Mouse (Mus musculus) midbrain, embryonic 11.5 days (tissue): ENCODE results near the gene Nav2. TPM values are rescaled to one million over a fixed set of nuclear protein-coding genes. Genes with fewer than 3 reads are reported as not detected.
A peak's percentile ranks its signal among the peaks of the same experiment; 100 is the strongest.

Experiments
- ATAC-seq: fragments of 200-750 bp; cut with Nextera tagmentation; 2 replicates; pipeline ENCODE4 v1.8.0; 2017; ENCODE audit warnings: moderate TSS enrichment, moderate library complexity; ENCODE audit not compliant: low FRiP score
- DNase-seq: peaks from one replicate; pipeline ENCODE4 v3.0.0; 2015; ENCODE audit warnings: low spot score; ENCODE audit errors: missing footprints
- H3K27ac ChIP-seq: fragments of 300-500 bp; sonication (generic); 2 replicates; pipeline ENCODE4 v1.5.1; 2014; ENCODE audit warnings: low read depth, low read length
- H3K27me3 ChIP-seq: fragments of 300-500 bp; sonication (generic); 2 replicates; pipeline ENCODE4 v1.6.1; 2014; ENCODE audit warnings: mild to moderate bottlenecking, low read length, moderate library complexity, mixed read lengths; ENCODE audit not compliant: control insufficient read depth, insufficient read depth
- H3K36me3 ChIP-seq: fragments of 300-500 bp; sonication (generic); 2 replicates; pipeline ENCODE4 v1.6.1; 2014; ENCODE audit warnings: mild to moderate bottlenecking, low read length, moderate library complexity, mixed read lengths; ENCODE audit not compliant: control insufficient read depth, insufficient read depth
- H3K4me1 ChIP-seq: fragments of 300-500 bp; sonication (generic); 2 replicates; pipeline ENCODE4 v1.6.1; 2014; ENCODE audit warnings: low read length; ENCODE audit not compliant: control insufficient read depth, insufficient read depth
- H3K4me2 ChIP-seq: fragments of 300-500 bp; sonication (generic); 2 replicates; pipeline ENCODE4 v1.6.1; 2014; ENCODE audit warnings: mild to moderate bottlenecking, moderate library complexity
- H3K4me3 ChIP-seq: fragments of 300-500 bp; sonication (generic); 2 replicates; pipeline ENCODE4 v1.5.1; 2014; ENCODE audit warnings: low read depth, low read length
- H3K9ac ChIP-seq: fragments of 300-500 bp; sonication (generic); 2 replicates; pipeline ENCODE4 v1.6.1; 2014; ENCODE audit warnings: low read length
- H3K9me3 ChIP-seq: fragments of 300-500 bp; sonication (generic); 2 replicates; pipeline ENCODE4 v1.6.1; 2016; ENCODE audit warnings: low read length; ENCODE audit not compliant: control insufficient read depth
- WGBS: fragments of 180-500 bp; shearing (Covaris S2); extraction: QIAGEN DNeasy Blood & Tissue Kit; methylation state at CpG from one replicate; pipeline ENCODE4 v1.1.7; 2014; 5-methylcytosine and 5-hydroxymethylcytosine counted together
- polyA plus RNA-seq: library from polyadenylated mRNA; unstranded; fragments of >200 nt; fragmentation: Nextera tagmentation; extraction: Ambion mirVana; gene quantifications from 2 replicates; pipeline ENCODE4 v1.2.1, GENCODE M21; 2014

Gene Nav2
- polyA plus RNA-seq, 1 experiment from 2014 or later: 15.9 TPM

GRCm38 (mm10) chr7:49415716-49416115 lies 507.2 kb downstream of the Nav2 start:
- no peaks in the 10 kb centered on the region for H3K27me3 ChIP-seq
- H3K27ac ChIP-seq: no peak overlapping the region
- no peak overlapping the region for H3K9ac ChIP-seq
- no peaks in the 10 kb centered on the region for H3K9me3 ChIP-seq
- no peaks in the 10 kb centered on the region for H3K36me3 ChIP-seq
- DNase-seq: no peak
- ATAC-seq: no peak
- H3K4me1 ChIP-seq: no peaks in the 10 kb centered on the region
- no peak overlapping the region for H3K4me2 ChIP-seq
- WGBS: 94% methylated on average over 12 of the region's 12 CpGs
- H3K4me3 ChIP-seq: no peak overlapping the region

DNA sequence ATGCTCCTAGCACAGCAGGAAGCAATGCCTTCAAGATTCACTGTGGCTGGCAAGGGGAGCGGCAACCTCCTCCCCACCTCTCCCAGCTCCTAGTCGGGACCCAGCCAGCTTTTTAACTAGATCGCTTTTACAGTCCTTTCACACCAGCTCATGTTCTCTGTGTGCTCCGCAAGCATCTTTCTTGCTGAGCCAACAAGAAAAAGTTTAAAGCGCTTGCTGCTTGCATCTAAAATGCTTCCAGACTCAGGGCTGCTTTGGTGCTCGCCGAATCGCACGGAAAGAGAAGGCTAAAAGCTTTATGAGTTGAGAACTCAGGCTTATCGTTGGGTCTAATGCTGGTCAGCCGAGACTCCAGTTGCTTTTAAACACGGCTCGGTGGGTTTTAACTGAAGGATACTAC lies 510.3 kb downstream of the Nav2 start:
- Histone ChIP-seq H3K9me3 (no peaks in the 10 kb centered on the region), H3K9ac (no peak overlapping the region), H3K27ac (no peak overlapping the region), H3K4me3 (no peak overlapping the region), H3K36me3 (no peaks in the 10 kb centered on the region), H3K4me2 (no peak overlapping the region), H3K27me3 (no peaks in the 10 kb centered on the region), H3K4me1 (no peaks in the 10 kb centered on the region)
- no peak for ATAC-seq
- 89% methylated on average over 13 of the region's 13 CpGs for WGBS
- DNase-seq: no peak

DNA sequence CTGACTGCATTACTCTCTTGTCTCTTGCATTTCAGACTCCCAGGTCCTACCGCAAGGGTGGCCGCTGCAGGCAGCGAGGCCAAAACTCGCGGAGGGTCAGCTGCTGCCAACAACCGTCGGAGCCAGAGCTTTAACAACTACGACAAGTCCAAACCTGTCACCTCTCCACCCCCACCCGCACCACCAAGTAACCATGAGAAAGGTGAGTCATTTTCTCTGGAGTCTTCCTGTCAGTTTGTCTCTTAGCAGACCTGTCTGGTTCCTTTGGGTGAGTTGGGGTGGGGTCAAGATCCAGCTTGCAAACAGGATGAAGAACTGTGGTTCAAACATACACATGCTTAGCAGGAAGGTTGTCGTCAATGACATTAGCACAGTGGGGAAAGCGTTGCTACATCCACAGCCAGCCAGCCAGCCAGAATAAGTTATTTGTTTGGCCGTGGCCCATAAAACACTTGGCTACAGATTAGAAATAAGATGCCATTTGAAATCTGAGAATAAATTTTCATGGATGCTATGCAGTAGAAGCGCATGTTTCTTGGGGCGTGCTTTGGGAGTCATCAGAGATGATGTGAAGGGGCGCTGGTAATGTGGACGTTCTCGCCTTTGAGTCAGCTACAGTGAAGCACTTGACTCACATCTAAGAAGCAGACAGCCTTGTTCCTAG lies 511.8 kb downstream of the Nav2 start:
- H3K4me2 ChIP-seq: no peak overlapping the region
- 0 out of 2 replicates have a peak, but pooled peaks cover 2% of the 10 kb centered on the region for H3K4me1 ChIP-seq
- no peaks in the 10 kb centered on the region for H3K9me3 ChIP-seq
- no peaks in the 10 kb centered on the region for H3K27me3 ChIP-seq
- no peak overlapping the region for H3K27ac ChIP-seq
- H3K36me3 ChIP-seq: no peaks in the 10 kb centered on the region
- 94% methylated on average over 17 of the region's 17 CpGs for WGBS
- no peak overlapping the region for H3K9ac ChIP-seq
- DNase-seq: no peak
- ATAC-seq: no peak
- no peak overlapping the region for H3K4me3 ChIP-seq

DNA sequence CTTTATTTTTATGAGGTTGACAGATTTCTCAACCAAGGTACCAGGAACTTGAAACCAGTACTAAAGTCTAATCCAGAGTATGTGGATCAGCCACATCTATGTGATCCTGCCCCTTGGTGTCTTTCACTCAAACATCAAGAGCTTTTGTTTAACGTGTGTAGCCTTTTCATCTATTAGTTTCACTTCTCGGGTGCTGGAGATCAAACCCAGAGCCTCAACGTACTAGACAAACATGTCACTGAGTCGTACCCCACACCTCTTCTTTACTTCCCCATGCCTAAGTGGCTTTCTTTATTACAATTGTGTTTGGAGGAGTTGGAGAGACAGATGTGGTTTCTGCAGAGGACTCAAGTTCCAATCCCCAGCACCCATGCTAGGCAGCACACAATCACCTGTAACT lies 512.7 kb downstream of the Nav2 start:
- ATAC-seq (no peak), DNase-seq (no peak)
- Histone ChIP-seq H3K36me3 (no peaks in the 10 kb centered on the region), H3K9me3 (no peaks in the 10 kb centered on the region), H3K4me2 (no peak overlapping the region), H3K27ac (no peak overlapping the region), H3K4me1 (0 out of 2 replicates have a peak, but pooled peaks cover 2% of the 10 kb centered on the region), H3K4me3 (no peak overlapping the region), H3K27me3 (no peaks in the 10 kb centered on the region), H3K9ac (no peak overlapping the region)
- WGBS: 76% methylated on average over 4 of the region's 4 CpGs

GRCm38 (mm10) chr7:49423943-49424342 lies 515.4 kb downstream of the Nav2 start:
- Histone ChIP-seq H3K4me1 (peaks cover 2% of the 10 kb centered on the region; the same call in 1 of the 2 replicates), H3K27me3 (no peaks in the 10 kb centered on the region), H3K36me3 (no peaks in the 10 kb centered on the region), H3K9ac (no peak overlapping the region), H3K4me3 (no peak overlapping the region), H3K4me2 (no peak overlapping the region), H3K9me3 (no peaks in the 10 kb centered on the region), H3K27ac (no peak overlapping the region)
- 92% methylated on average over 6 of the region's 6 CpGs for WGBS
- DNase-seq (no peak), ATAC-seq (no peak)

GRCm38 (mm10) chr7:49426060-49426459 lies 517.5 kb downstream of the Nav2 start:
- Histone ChIP-seq H3K4me2 (no peak overlapping the region), H3K9me3 (no peaks in the 10 kb centered on the region), H3K4me3 (no peak overlapping the region), H3K27ac (no peak overlapping the region), H3K9ac (no peak overlapping the region), H3K27me3 (no peaks in the 10 kb centered on the region), H3K36me3 (no peaks in the 10 kb centered on the region), H3K4me1 (peaks cover 2% of the 10 kb centered on the region; the same call in 1 of the 2 replicates)
- 49% methylated on average over 4 of the region's 4 CpGs for WGBS
- peak; percentile 94 for DNase-seq
- no peak for ATAC-seq

DNA sequence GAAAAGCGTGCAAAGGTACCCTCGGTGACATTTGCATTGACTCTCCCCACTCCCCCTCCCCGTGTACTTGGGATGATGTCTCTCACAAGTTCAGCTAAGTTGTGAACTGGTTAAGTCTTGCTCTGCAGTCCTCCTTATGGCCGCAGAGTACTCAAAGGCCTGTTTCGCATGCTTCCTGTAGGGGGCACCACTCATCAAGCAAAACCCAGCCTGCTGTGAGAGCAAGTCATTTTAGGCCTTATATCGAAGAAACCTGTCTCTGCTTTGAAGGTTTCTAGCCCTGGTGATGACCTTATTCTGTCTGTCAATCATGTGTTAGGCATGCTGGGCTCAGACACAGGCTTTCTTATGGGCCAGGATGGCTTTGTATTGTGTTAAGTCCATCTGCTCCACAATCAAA lies 519.3 kb downstream of the Nav2 start:
- no peak overlapping the region for H3K9ac ChIP-seq
- 58% methylated on average over 6 of the region's 6 CpGs for WGBS
- peak; percentile 89 for DNase-seq

DNA sequence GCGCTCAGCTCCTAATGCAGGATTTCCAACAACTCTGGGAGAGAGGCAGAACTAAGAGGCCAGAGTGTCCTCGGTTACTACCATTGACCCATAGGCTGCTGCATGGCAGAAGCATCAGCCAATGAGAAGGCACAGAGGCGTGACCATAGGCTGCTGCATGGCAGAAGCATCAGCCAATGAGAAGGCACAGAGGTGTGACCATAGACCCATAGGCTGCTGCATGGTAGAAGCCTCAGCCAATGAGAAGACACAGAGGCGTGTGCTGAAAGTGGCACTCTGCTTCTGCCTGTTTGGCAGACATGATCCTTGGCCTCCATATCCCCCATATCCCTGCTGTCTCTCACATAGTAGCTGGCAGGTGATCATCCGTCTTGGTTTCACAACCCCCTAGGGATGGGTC lies 520.4 kb downstream of the Nav2 start:
- Histone ChIP-seq H3K4me2 (no peak overlapping the region), H3K27ac (no peak overlapping the region), H3K27me3 (no peaks in the 10 kb centered on the region), H3K9ac (no peak overlapping the region), H3K4me3 (no peak overlapping the region), H3K36me3 (no peaks in the 10 kb centered on the region), H3K9me3 (no peaks in the 10 kb centered on the region), H3K4me1 (peaks cover 2% of the 10 kb centered on the region; the same call in 1 of the 2 replicates)
- DNase-seq (no peak), ATAC-seq (peak; percentile 87)
- 77% methylated on average over 5 of the region's 5 CpGs for WGBS

More for the DNA sequence above, 519.3 kb downstream of the Nav2 start:
- Histone ChIP-seq H3K27ac (no peak overlapping the region), H3K27me3 (no peaks in the 10 kb centered on the region), H3K4me1 (peaks cover 2% of the 10 kb centered on the region; the same call in 1 of the 2 replicates), H3K36me3 (no peaks in the 10 kb centered on the region), H3K4me2 (no peak overlapping the region), H3K9me3 (no peaks in the 10 kb centered on the region), H3K4me3 (no peak overlapping the region)
- no peak for ATAC-seq

- no peak overlapping the region for H3K27ac ChIP-seq
- H3K4me1 ChIP-seq: no peaks in the 10 kb centered on the region; the same call in 1 of the 2 replicates
- H3K4me2 ChIP-seq: no peak overlapping the region
- ATAC-seq: no peak
- 91% methylated on average over 7 of the region's 7 CpGs for WGBS
- no peaks in the 10 kb centered on the region for H3K9me3 ChIP-seq
- no peaks in the 10 kb centered on the region for H3K36me3 ChIP-seq
- H3K27me3 ChIP-seq: no peaks in the 10 kb centered on the region
- no peak for DNase-seq
- H3K9ac ChIP-seq: no peak overlapping the region
- H3K4me3 ChIP-seq: no peak overlapping the region
These were observed 522.3 kb downstream of the Nav2 start for GRCm38 (mm10) chr7:49430808-49431207.
